In genomic region chr11:64523993-64524570, GRCm38 (mm10) we compare ENCODE assay signal across 16 mouse cellular contexts.
"Had no signal": no experiment of that assay in that cellular context is flagged by ENCODE, and none has a peak within 500 bp of the region (broad histone marks: within the 10 kb centered on the region; RNA-seq: fewer than 3 reads in every experiment).

No protein-coding gene starts in this region.

- H3K36me3 ChIP-seq: neural tube, embryonic 13.5 days; neural tube, embryonic 15.5 days; stomach, embryonic 15.5 days had no signal

- H3K27ac ChIP-seq: neural tube, embryonic 13.5 days; neural tube, embryonic 15.5 days; stomach, embryonic 15.5 days; stomach, postnatal 0 days had no signal

- H3K4me3 ChIP-seq: neural tube, embryonic 13.5 days; neural tube, embryonic 15.5 days; stomach, embryonic 15.5 days had no signal

- DNase-seq: retina, postnatal 1 day; right cerebral cortex, adult 18-20 months; right cerebral cortex, postnatal 14 days; right cerebral cortex, postnatal 25 days; right cerebral cortex, postnatal 4 days; spleen, adult 18-20 months; thymus, adult 18-20 months; thymus, adult 2 months; thymus, postnatal 14 days; thymus, postnatal 25 days; thymus, postnatal 36 days; thymus, postnatal 4 days had no signal

- H3K9ac ChIP-seq: neural tube, embryonic 13.5 days; neural tube, embryonic 15.5 days; stomach, embryonic 15.5 days had no signal

- H3K4me2 ChIP-seq: neural tube, embryonic 13.5 days; neural tube, embryonic 15.5 days; stomach, embryonic 15.5 days had no signal

- H3K4me1 ChIP-seq: stomach, embryonic 15.5 days had no signal

- H3K9me3 ChIP-seq: neural tube, embryonic 13.5 days; neural tube, embryonic 15.5 days; stomach, embryonic 15.5 days had no signal
